Mouse (Mus musculus) megakaryocyte, embryonic 14.5 days (primary cell): Measurements from ENCODE around the gene Asb4.
"Not testable (repeated sequence)": the region's sequence is repeated elsewhere in the genome, so short reads cannot be mapped to it uniquely, and the experiment has no call there.

Experiments used
- FLI1 ChIP-seq: IDR thresholded peaks from 2 replicates; pipeline ENCODE4 v1.6.1; 2012; ENCODE audit warnings: low read length, inconsistent platforms, mixed read lengths
- GATA1 ChIP-seq: IDR thresholded peaks from 3 replicates; pipeline ENCODE4 v1.6.1; 2012; ENCODE audit warnings: mixed read lengths, low read length, inconsistent platforms, borderline replicate concordance

DNA sequence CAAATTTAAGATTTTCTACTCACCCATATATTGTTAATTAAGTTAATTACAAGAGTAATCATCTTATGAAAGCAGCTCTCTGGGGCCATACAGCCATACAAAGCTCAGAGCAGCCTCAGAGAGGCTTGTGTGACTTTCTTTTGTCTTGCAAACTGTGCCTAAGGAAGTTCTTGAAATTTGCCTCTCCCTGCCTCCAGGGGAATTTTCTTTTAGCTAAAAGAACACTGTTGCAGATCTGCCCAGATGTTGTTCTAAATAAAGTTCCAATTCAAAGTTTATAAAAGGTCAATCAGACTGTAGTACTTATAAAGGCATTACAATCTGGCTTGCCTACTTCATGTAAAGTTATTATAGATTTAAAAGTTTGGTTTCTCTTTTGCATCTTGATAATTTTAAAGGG is 47.2 kb upstream of the Asb4 start:
- TF ChIP-seq FLI1, GATA1: not testable (repeated sequence)
